In the genomic region with DNA sequence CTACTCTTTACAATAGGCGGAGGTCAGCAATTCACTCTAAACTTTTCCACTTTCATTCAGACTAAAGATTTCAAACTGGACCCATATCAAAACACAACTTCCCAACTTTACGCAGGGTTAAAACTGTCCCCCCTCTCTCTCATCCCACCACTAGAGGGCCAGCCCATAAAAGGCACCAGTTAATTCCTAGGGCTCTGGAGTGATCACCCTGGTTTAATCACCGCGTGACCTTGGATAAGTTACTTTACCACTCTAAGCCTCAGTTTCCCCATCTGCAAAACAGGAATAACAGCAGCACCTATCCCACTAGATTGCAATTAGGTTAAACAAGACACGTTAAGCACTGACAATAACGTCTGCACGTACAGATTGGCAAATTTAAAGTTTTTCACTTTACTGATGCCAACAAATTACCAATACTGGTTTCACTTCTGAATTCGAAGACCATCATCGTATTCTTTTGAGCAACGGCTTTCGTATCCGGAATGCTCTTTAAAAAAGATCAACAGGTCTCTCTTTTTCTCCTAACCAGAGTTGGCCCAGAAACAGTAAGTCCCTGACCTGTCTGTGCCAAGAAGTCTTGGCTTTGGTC, we compare ENCODE assay signal across 8 mouse cellular contexts. TPM values are rescaled to one million over a fixed set of nuclear protein-coding genes. Genes with fewer than 3 reads are reported as not detected.
DNase-seq lines count a peak whose midpoint lies in the region; ATAC-seq and TF ChIP-seq lines count a peak whose summit lies in the region.

No protein-coding gene starts in this region.

- 6% methylated on average over 12 of the region's 12 CpGs for WGBS in intestine, postnatal 0 days
- WGBS in liver, embryonic 11.5 days, result 6% methylated on average over 12 of the region's 12 CpGs
- 6% methylated on average over 12 of the region's 12 CpGs for WGBS in thymus, adult 2 months

- peak overlapping the region; percentile 88 for H3K9ac ChIP-seq in intestine, postnatal 0 days (ENCODE audit: low read depth, low read length)
- H3K9ac ChIP-seq in liver, embryonic 11.5 days (ENCODE audit: low read depth, low read length), result peak overlapping the region; percentile 92

- TF ChIP-seq CTCF in cortical plate, adult 2 months (IDR thresholded peaks at IDR 0.05; ENCODE audit: extremely low read depth, insufficient read depth, low read length), result peak; percentile 64
- peak; percentile 85 for TF ChIP-seq CTCF in intestine, postnatal 0 days (IDR thresholded peaks at IDR 0.05; ENCODE audit: low read depth)
- TF ChIP-seq CTCF in thymus, adult 2 months (IDR thresholded peaks at IDR 0.05; ENCODE audit: borderline replicate concordance, control insufficient read depth, extremely low read depth, insufficient read depth, low read length, poor library complexity), result no peak

- DNase-seq in CD4-positive, CD25-positive, alpha-beta regulatory T cell, adult 2 months (ENCODE audit: low read depth, low spot score), result peak; percentile 74
- peak; percentile 26 for DNase-seq in WW6 (ENCODE audit: low read depth, low spot score)
- peak; percentile 63 to 74 for DNase-seq in heart, adult 18-20 months
- no peak for DNase-seq in liver, embryonic 11.5 days (ENCODE audit: low spot score)
- peak; percentile 14 to 29 for DNase-seq in monocyte, adult 2 months (ENCODE audit: low read depth in 1 of 2, low spot score in 2 of 2)
- peak; percentile 64 for DNase-seq in thymus, adult 2 months

- peak overlapping the region; percentile 87; the same call in 1 of the 2 replicates for H3K27ac ChIP-seq in cortical plate, adult 2 months (ENCODE audit: insufficient read depth, low read length)
- peak overlapping the region; percentile 87 for H3K27ac ChIP-seq in intestine, postnatal 0 days (ENCODE audit: low read depth, low read length)
- H3K27ac ChIP-seq in liver, embryonic 11.5 days (ENCODE audit: low read depth, low read length), result peak overlapping the region; percentile 76
- H3K27ac ChIP-seq in thymus, adult 2 months (ENCODE audit: control insufficient read depth, insufficient read depth, low read length), result no peak overlapping the region

- H3K4me3 ChIP-seq in cortical plate, adult 2 months (ENCODE audit: insufficient read depth, low read length), result peak overlapping the region; percentile 58
- H3K4me3 ChIP-seq in intestine, postnatal 0 days (ENCODE audit: low read depth, low read length), result peak overlapping the region; percentile 89
- peak overlapping the region; percentile 95 for H3K4me3 ChIP-seq in liver, embryonic 11.5 days (ENCODE audit: low read depth, low read length)
- H3K4me3 ChIP-seq in thymus, adult 2 months (ENCODE audit: control insufficient read depth, insufficient read depth, low read length), result peak overlapping the region; percentile 93

- no peak for TF ChIP-seq POLR2A in cortical plate, adult 2 months (IDR thresholded peaks at IDR 0.05; ENCODE audit: extremely low read depth, insufficient read depth, low read length)
- no peak for TF ChIP-seq POLR2A in thymus, adult 2 months (IDR thresholded peaks at IDR 0.05; ENCODE audit: control insufficient read depth, extremely low read depth, insufficient read depth, low read length, poor library complexity)

- peaks cover 7% of the 10 kb centered on the region; the same call in 1 of the 2 replicates for H3K36me3 ChIP-seq in intestine, postnatal 0 days (ENCODE audit: control insufficient read depth, insufficient read depth)
- H3K36me3 ChIP-seq in liver, embryonic 11.5 days (ENCODE audit: control insufficient read depth, insufficient read depth, low read length), result peaks cover 7% of the 10 kb centered on the region
- H3K36me3 ChIP-seq in thymus, adult 2 months (ENCODE audit: control insufficient read depth, insufficient read depth, low read length), result no peaks in the 10 kb centered on the region

- H3K9me3 ChIP-seq in intestine, postnatal 0 days (ENCODE audit: control insufficient read depth), result no peaks in the 10 kb centered on the region
- H3K9me3 ChIP-seq in liver, embryonic 11.5 days (ENCODE audit: control insufficient read depth, low read length), result no peaks in the 10 kb centered on the region

- H3K4me1 ChIP-seq in cortical plate, adult 2 months (ENCODE audit: control insufficient read depth, insufficient read depth, low read length), result peaks cover 5% of the 10 kb centered on the region; the same call in 1 of the 2 replicates
- 0 out of 2 replicates have a peak, but pooled peaks cover 5% of the 10 kb centered on the region for H3K4me1 ChIP-seq in intestine, postnatal 0 days (replicated peaks; ENCODE audit: control insufficient read depth, insufficient read depth, low read length)
- H3K4me1 ChIP-seq in liver, embryonic 11.5 days (replicated peaks; ENCODE audit: control insufficient read depth, insufficient read depth, low read length), result peaks cover 15% of the 10 kb centered on the region
- peaks cover 5% of the 10 kb centered on the region for H3K4me1 ChIP-seq in thymus, adult 2 months (replicated peaks; ENCODE audit: control insufficient read depth, insufficient read depth, low read length)

- ATAC-seq in intestine, postnatal 0 days, result 0 out of 2 replicates have a peak, but pooled peaks have one; percentile 25
- ATAC-seq in liver, embryonic 11.5 days (replicated peaks; ENCODE audit: low FRiP score), result peak; percentile 60

- peak overlapping the region; percentile 81 for H3K4me2 ChIP-seq in intestine, postnatal 0 days (replicated peaks; ENCODE audit: low read depth)
- peak overlapping the region; percentile 77 for H3K4me2 ChIP-seq in liver, embryonic 11.5 days

- H3K27me3 ChIP-seq in intestine, postnatal 0 days (replicated peaks; ENCODE audit: control insufficient read depth, insufficient read depth, low read length), result no peaks in the 10 kb centered on the region
- H3K27me3 ChIP-seq in liver, embryonic 11.5 days (replicated peaks; ENCODE audit: control insufficient read depth, insufficient read depth, low read length), result no peaks in the 10 kb centered on the region
- H3K27me3 ChIP-seq in thymus, adult 2 months (ENCODE audit: control insufficient read depth, insufficient read depth, low read length), result no peaks in the 10 kb centered on the region

RNA-seq across cellular contexts. Expression of a gene that starts 1.0 kb away (rescaled TPM):
- polyA plus RNA-seq in cortical plate, adult 2 months (2012; rRNA removed), result 50.6 and 52.9 TPM in 2 replicates
- 10 to 100 TPM; 68.5 to 75.2 TPM for total RNA-seq in heart, adult 18-20 months (2021)
- 8.3 and 9.8 TPM in 2 replicates for polyA plus RNA-seq in intestine, postnatal 0 days (2015; fragmentation: Nextera tagmentation; extraction: Ambion mirVana)
- 11.7 and 12.6 TPM in 2 replicates for polyA plus RNA-seq in liver, embryonic 11.5 days (2014; fragmentation: Nextera tagmentation; extraction: Ambion mirVana)
- polyA plus RNA-seq in thymus, adult 2 months (2012; rRNA removed), result 32.5 and 34.2 TPM in 2 replicates

RNA-seq across cellular contexts. Expression of a gene that starts 25.1 kb away (rescaled TPM):
- 20.2 and 21.1 TPM in 2 replicates for polyA plus RNA-seq in cortical plate, adult 2 months (2012; rRNA removed)
- 1 to 10 TPM; 4.1 to 4.5 TPM for total RNA-seq in heart, adult 18-20 months (2021)
- polyA plus RNA-seq in intestine, postnatal 0 days (2015; fragmentation: Nextera tagmentation; extraction: Ambion mirVana), result 4.0 and 4.6 TPM in 2 replicates
- polyA plus RNA-seq in liver, embryonic 11.5 days (2014; fragmentation: Nextera tagmentation; extraction: Ambion mirVana), result 24.1 and 24.7 TPM in 2 replicates
- 68.1 and 69.6 TPM in 2 replicates for polyA plus RNA-seq in thymus, adult 2 months (2012; rRNA removed)

RNA-seq across cellular contexts. Expression of a gene that starts 30.7 kb away (rescaled TPM):
- polyA plus RNA-seq in cortical plate, adult 2 months (2012; rRNA removed), result 32.2 and 33.4 TPM in 2 replicates
- total RNA-seq in heart, adult 18-20 months (2021), result 10 to 100 TPM; 22.8 to 24.4 TPM
- polyA plus RNA-seq in intestine, postnatal 0 days (2015; fragmentation: Nextera tagmentation; extraction: Ambion mirVana), result 18.5 and 19.2 TPM in 2 replicates
- 70.6 and 76.7 TPM in 2 replicates for polyA plus RNA-seq in liver, embryonic 11.5 days (2014; fragmentation: Nextera tagmentation; extraction: Ambion mirVana)
- 70.1 and 70.8 TPM in 2 replicates for polyA plus RNA-seq in thymus, adult 2 months (2012; rRNA removed)

RNA-seq across cellular contexts. Expression of a gene that starts 47.8 kb away (rescaled TPM):
- 89.1 and 99.2 TPM in 2 replicates for polyA plus RNA-seq in cortical plate, adult 2 months (2012; rRNA removed)
- total RNA-seq in heart, adult 18-20 months (2021), result 10 to 100 TPM; 14.2 to 15.0 TPM
- 29.6 and 32.0 TPM in 2 replicates for polyA plus RNA-seq in intestine, postnatal 0 days (2015; fragmentation: Nextera tagmentation; extraction: Ambion mirVana)
- polyA plus RNA-seq in liver, embryonic 11.5 days (2014; fragmentation: Nextera tagmentation; extraction: Ambion mirVana), result 27.2 and 33.1 TPM in 2 replicates
- polyA plus RNA-seq in thymus, adult 2 months (2012; rRNA removed), result 34.8 and 35.3 TPM in 2 replicates

RNA-seq across cellular contexts. Expression of a gene that starts 52.7 kb away (rescaled TPM):
- 34.9 and 35.4 TPM in 2 replicates for polyA plus RNA-seq in cortical plate, adult 2 months (2012; rRNA removed)
- total RNA-seq in heart, adult 18-20 months (2021), result 10 to 100 TPM; 16.4 to 18.8 TPM
- polyA plus RNA-seq in intestine, postnatal 0 days (2015; fragmentation: Nextera tagmentation; extraction: Ambion mirVana), result 15.9 and 17.9 TPM in 2 replicates
- 23.6 and 25.3 TPM in 2 replicates for polyA plus RNA-seq in liver, embryonic 11.5 days (2014; fragmentation: Nextera tagmentation; extraction: Ambion mirVana)
- 73.8 and 78.8 TPM in 2 replicates for polyA plus RNA-seq in thymus, adult 2 months (2012; rRNA removed)
